Mouse (Mus musculus) embryonic facial prominence, embryonic 12.5 days (tissue): ENCODE measurements at regions not wholly inside any gene's neighbourhood (a gene's known extent, or its start where the extent isn't known, plus 50 kb on each side); places are given as distances from the start of the nearest gene placed in this dataset.
A peak's percentile ranks its signal among the peaks of the same experiment; 100 is the strongest.

Experiments used
- ATAC-seq: fragments of 200-750 bp; cut with Nextera tagmentation; 2 replicates; pipeline ENCODE4 v1.8.0; 2017; ENCODE audit not compliant: insufficient number of reproducible peaks, insufficient read depth, low FRiP score, low TSS enrichment
- H3K27ac ChIP-seq: fragments of 300-500 bp; sonication (generic); 2 replicates; pipeline ENCODE4 v1.5.1; 2016; ENCODE audit warnings: mild to moderate bottlenecking
- H3K27me3 ChIP-seq: fragments of 300-500 bp; sonication (generic); 2 replicates; pipeline ENCODE4 v1.6.1; 2016; ENCODE audit warnings: mild to moderate bottlenecking, moderate library complexity
- H3K36me3 ChIP-seq: fragments of 300-500 bp; sonication (generic); 2 replicates; pipeline ENCODE4 v1.6.1; 2016; ENCODE audit warnings: mild to moderate bottlenecking
- H3K4me1 ChIP-seq: fragments of 300-500 bp; sonication (generic); 2 replicates; pipeline ENCODE4 v1.6.1; 2016
- H3K4me2 ChIP-seq: fragments of 300-500 bp; sonication (generic); replicated peaks from 2 replicates; pipeline ENCODE4 v1.6.1; 2016; ENCODE audit warnings: mild to moderate bottlenecking, moderate library complexity
- H3K4me3 ChIP-seq: fragments of 300-500 bp; sonication (generic); 2 replicates; pipeline ENCODE4 v1.5.1; 2016; ENCODE audit warnings: mild to moderate bottlenecking
- H3K9ac ChIP-seq: fragments of 300-500 bp; sonication (generic); 2 replicates; pipeline ENCODE4 v1.6.1; 2016; ENCODE audit warnings: mild to moderate bottlenecking, moderate library complexity
- H3K9me3 ChIP-seq: fragments of 300-500 bp; sonication (generic); 2 replicates; pipeline ENCODE4 v1.6.1; 2016; ENCODE audit warnings: mild to moderate bottlenecking, moderate library complexity
- WGBS: fragments of 180-500 bp; shearing (Covaris S2); methylation state at CpG from one replicate; pipeline ENCODE4 v1.1.7; 2016; 5-methylcytosine and 5-hydroxymethylcytosine counted together

DNA sequence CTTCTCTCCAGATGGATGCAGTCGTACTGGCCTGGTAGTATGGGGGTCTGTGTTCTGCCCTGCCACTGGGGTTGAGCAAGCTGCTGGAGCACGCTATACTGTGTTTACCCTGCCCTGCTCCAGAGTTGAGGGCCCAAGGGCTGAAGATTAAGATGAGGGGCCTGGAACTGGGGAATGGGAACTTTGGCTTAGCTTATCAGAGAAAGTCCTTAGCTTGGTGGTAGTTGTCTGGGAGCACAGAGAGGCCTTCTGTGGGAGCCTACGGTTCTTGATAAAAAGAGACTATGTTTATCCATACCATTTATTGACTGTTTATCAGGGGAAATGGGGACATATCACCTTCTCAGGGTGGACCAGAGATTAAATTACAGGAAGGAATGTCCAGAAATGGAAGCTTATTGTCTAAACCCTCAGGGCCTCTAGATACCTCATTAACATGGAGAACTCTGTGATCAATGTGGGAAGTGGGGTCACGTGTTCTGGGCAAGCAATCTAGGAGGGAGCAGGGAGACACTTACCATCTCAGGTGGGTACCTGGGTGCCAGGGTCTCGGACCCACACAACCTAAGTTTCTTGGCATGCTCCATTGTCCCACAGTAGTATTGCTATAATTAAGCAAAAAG is 58.7 kb downstream of the Mycn start:
- Histone ChIP-seq H3K4me2 (no peak overlapping the region), H3K4me1 (peaks cover 10% of the 10 kb centered on the region; the same call in 1 of the 2 replicates), H3K4me3 (no peak overlapping the region), H3K36me3 (no peaks in the 10 kb centered on the region), H3K27me3 (no peaks in the 10 kb centered on the region), H3K9ac (no peak overlapping the region), H3K9me3 (no peaks in the 10 kb centered on the region), H3K27ac (no peak overlapping the region)
- ATAC-seq, result no peak
- WGBS, result 83% methylated on average over 5 of the region's 5 CpGs

DNA sequence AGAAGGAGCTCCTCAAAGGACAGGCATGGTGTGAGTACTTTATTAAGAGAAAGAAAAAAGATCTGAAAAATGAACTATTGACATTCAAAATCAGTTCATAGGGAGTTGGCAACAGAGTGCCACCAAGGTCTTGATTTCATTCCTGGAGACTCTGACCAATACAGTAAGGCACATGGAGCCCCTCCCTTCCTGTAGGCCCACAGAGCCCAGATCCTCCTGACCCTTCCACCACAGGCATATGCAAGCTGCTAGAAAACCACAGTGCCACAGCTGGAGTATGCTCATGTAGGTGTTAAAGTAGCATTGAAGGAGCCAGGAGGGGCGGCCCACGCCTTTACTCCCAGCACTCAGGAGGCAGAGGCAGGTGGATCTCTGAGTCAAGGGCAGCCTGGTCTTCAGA is 63.7 kb downstream of the Mycn start:
- no peaks in the 10 kb centered on the region for H3K36me3 ChIP-seq
- ATAC-seq, result no peak
- H3K9me3 ChIP-seq, result no peaks in the 10 kb centered on the region
- no peaks in the 10 kb centered on the region for H3K4me1 ChIP-seq
- no peaks in the 10 kb centered on the region for H3K27me3 ChIP-seq
- H3K4me3 ChIP-seq, result no peak overlapping the region
- 85% methylated on average over 2 of the region's 2 CpGs for WGBS
- H3K4me2 ChIP-seq, result no peak overlapping the region
- no peak overlapping the region for H3K27ac ChIP-seq
- H3K9ac ChIP-seq, result no peak overlapping the region

DNA sequence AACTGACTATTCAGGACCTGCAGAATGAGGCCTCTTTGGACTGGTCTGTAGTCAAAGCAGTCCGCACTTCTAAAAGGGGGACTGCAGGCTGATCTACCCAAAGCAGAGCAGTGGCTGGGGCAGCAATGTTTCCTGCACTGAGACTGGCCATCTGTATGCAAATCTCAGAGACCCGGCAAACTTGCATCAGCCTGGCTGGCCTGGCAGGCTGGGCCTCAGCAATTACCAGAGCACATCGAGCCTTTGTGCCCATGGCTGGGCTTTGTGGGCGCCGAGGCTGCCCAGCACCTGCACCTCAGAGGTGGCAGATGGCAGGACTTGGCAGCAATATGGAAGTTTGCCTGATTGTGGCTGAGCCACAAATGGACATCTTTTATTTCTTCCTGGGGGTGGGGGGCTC is 64.2 kb downstream of the Mycn start:
- H3K4me2 ChIP-seq, result no peak overlapping the region
- 66% methylated on average over 5 of the region's 5 CpGs for WGBS
- H3K4me3 ChIP-seq, result no peak overlapping the region
- no peak overlapping the region for H3K9ac ChIP-seq
- H3K9me3 ChIP-seq, result no peaks in the 10 kb centered on the region
- H3K36me3 ChIP-seq, result no peaks in the 10 kb centered on the region
- H3K4me1 ChIP-seq, result no peaks in the 10 kb centered on the region
- no peak for ATAC-seq
- H3K27ac ChIP-seq, result no peak overlapping the region
- no peaks in the 10 kb centered on the region for H3K27me3 ChIP-seq

DNA sequence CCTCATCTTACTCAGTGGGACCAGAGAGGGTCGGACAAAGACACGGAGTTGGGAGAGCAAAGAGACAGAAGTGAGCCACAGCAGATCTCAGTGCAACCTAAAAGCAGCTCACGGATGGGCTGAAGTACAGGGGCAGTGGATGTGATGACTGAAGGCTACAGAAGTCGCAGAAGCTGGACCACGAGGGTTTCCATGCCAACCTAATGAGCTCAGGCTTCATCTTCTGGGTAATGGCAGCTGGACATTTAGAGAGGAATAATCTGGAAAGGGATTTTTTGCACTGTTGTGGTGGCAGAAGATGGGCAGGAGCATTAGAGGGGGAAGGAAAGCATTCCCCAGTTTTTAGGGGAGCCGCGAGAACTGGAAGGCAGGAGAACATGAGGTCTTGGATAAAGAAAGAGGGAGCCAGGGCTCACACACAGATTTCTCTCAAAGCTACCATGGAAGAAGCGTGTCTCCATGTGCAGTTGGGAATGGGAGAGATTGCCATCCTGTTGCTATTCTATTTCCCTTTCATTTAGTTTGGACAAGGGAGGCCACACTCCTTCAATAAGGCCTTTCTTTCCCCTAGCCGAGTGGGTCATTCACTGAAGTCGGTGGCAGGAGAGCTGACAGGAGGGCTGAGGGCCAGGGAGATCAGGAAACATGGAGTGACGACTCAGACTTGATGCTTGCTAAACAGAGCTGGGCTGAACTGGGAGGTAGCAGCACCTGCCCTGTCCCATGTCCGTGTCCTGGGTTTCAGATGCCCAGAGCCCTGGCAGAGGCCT is 65.6 kb downstream of the Mycn start:
- Histone ChIP-seq H3K4me3 (no peak overlapping the region), H3K36me3 (no peaks in the 10 kb centered on the region), H3K9me3 (no peaks in the 10 kb centered on the region), H3K27me3 (no peaks in the 10 kb centered on the region), H3K4me1 (no peaks in the 10 kb centered on the region), H3K27ac (no peak overlapping the region), H3K4me2 (no peak overlapping the region), H3K9ac (no peak overlapping the region)
- 65% methylated on average over 12 of the region's 12 CpGs for WGBS
- ATAC-seq, result no peak

DNA sequence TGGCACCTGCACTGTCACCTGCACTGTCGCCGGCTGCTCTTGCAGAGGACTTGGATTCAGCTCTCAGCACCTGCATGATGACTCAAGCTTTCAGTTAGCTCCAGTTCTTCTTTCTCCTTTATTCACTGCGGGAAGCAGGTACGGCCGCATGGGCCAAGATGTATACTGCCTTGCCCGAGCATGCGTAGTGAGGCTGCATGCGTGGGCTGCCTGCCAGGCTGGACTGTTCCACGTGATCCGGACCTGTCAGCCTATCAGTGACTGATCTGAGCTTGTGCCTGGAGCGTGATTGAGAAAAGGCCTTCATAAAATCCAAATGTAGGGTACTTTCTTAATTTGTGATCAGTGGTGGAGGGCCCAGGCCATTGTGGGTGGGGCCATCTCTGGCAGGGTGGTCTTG is 68.2 kb downstream of the Mycn start:
- Histone ChIP-seq H3K27me3 (no peaks in the 10 kb centered on the region), H3K9me3 (no peaks in the 10 kb centered on the region), H3K4me1 (no peaks in the 10 kb centered on the region), H3K4me2 (no peak overlapping the region), H3K27ac (no peak overlapping the region), H3K36me3 (no peaks in the 10 kb centered on the region), H3K4me3 (no peak overlapping the region), H3K9ac (no peak overlapping the region)
- 88% methylated on average over 11 of the region's 11 CpGs for WGBS
- no peak for ATAC-seq

DNA sequence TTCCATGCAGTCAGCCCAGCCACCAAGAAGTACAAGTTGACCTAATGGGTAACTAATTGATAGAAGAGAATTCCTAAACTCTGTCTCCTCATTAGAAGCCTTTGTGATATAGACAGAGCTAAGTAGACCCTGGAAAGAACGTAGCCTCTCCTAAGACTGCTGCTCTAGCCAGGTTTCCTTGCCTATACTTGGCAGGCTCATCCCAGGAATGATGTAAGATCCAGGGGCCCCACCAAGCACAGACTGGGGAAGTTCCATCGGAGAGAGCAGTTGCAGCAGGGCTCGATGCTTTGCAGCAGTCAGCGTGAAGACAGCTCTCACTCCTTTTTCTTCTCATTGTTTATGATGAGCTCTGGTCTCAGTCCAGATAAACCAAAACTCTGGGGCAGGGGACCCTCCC is 68.7 kb downstream of the Mycn start:
- H3K27me3 ChIP-seq, result no peaks in the 10 kb centered on the region
- no peak overlapping the region for H3K4me3 ChIP-seq
- H3K36me3 ChIP-seq, result no peaks in the 10 kb centered on the region
- no peaks in the 10 kb centered on the region for H3K9me3 ChIP-seq
- H3K4me2 ChIP-seq, result no peak overlapping the region
- no peaks in the 10 kb centered on the region for H3K4me1 ChIP-seq
- ATAC-seq, result no peak
- 82% methylated on average over 4 of the region's 4 CpGs for WGBS
- no peak overlapping the region for H3K27ac ChIP-seq
- H3K9ac ChIP-seq, result no peak overlapping the region

DNA sequence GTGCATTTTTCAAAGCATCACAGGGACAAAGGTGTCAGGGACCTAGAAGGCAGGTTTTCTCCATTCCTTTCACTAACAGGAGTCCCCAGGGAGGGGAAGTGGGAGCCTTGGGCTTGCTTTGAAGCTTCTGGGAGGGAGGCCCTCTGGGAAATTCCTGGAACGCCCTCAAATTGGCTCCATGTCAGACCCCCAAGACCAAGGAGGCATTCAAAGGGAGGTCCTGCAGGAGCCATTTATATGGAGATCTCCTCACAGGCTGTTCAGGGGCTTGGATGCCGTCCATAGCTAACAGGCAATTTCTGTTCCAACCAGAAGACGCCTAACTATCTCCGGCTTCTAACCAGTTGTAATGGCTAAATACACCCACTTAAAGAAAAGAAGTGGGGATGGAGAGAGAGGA is 70.4 kb downstream of the Mycn start:
- Histone ChIP-seq H3K4me3 (no peak overlapping the region), H3K27me3 (no peaks in the 10 kb centered on the region), H3K4me1 (no peaks in the 10 kb centered on the region), H3K9me3 (no peaks in the 10 kb centered on the region), H3K36me3 (no peaks in the 10 kb centered on the region), H3K4me2 (no peak overlapping the region), H3K9ac (no peak overlapping the region), H3K27ac (no peak overlapping the region)
- ATAC-seq, result no peak
- WGBS, result 55% methylated on average over 4 of the region's 4 CpGs

DNA sequence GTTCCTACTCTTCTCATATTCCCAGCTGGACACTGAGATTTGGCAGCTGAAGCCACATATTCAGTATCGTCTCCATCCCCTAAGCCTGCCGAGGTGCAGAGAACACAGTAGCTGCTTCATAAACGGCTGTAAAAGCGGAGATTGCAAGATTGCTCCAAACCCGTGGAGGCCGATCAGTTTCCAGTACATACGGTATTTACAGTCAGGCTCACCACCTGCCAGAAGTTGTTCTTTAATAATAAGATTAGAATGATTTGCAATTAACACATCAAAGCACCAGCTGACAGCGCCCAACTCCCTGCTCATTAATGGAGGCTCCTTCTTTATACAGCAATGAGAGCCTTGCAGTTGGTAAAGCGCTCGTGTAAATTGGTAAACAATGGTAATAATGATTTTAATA is 75.1 kb downstream of the Mycn start:
- Histone ChIP-seq H3K4me2 (no peak overlapping the region), H3K4me1 (no peaks in the 10 kb centered on the region), H3K9me3 (no peaks in the 10 kb centered on the region), H3K36me3 (no peaks in the 10 kb centered on the region), H3K4me3 (no peak overlapping the region), H3K9ac (no peak overlapping the region), H3K27me3 (no peaks in the 10 kb centered on the region), H3K27ac (no peak overlapping the region)
- WGBS, result 78% methylated on average over 10 of the region's 10 CpGs
- no peak for ATAC-seq

DNA sequence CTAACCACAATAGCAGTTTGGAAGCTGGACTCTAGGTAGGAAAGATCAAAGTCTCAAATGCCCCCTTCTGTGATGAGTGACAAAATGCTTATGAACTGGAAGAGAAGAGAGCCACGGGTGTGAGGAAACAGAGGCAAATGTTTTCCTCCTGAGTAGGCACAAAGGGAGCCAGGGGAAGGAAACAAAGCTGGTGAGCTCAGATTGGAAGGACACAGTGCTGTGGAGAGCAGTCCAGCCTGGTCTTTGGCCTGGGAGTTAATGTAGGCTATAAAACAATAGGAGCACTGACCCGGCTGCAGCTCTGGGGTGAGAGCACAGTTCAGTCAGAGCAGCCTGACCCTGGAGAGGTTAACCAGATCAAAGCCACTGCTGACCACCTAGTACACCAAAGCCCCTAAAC is 91.0 kb downstream of the Mycn start:
- Histone ChIP-seq H3K4me2 (no peak overlapping the region), H3K9ac (no peak overlapping the region), H3K27ac (no peak overlapping the region), H3K4me3 (no peak overlapping the region), H3K9me3 (no peaks in the 10 kb centered on the region), H3K27me3 (no peaks in the 10 kb centered on the region), H3K36me3 (no peaks in the 10 kb centered on the region), H3K4me1 (no peaks in the 10 kb centered on the region)
- no peak for ATAC-seq
- WGBS, result 20% methylated on average over 2 of the region's 2 CpGs

DNA sequence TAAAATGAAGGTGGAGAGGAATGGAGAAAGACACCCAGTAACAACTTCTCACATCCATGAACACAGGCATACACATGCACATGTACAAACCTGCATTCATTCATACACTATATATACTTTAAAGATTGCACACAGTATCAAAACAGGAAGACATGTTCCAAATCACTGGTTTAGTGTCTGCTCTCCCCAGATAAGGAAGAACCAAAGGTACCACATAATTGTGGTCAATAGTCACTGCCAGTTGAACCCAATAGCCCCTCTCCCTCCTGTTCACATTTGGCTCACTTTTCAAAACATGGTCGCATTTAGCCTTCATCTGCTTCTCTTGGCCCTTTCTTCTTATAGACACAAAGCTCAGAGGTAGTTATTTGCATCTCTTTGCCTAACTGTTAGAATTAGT is 95.0 kb downstream of the Mycn start:
- ATAC-seq, result no peak
- Histone ChIP-seq H3K9ac (no peak overlapping the region), H3K27ac (no peak overlapping the region), H3K4me1 (peaks cover 12% of the 10 kb centered on the region), H3K4me3 (no peak overlapping the region), H3K4me2 (no peak overlapping the region), H3K9me3 (no peaks in the 10 kb centered on the region), H3K36me3 (no peaks in the 10 kb centered on the region), H3K27me3 (no peaks in the 10 kb centered on the region)
- WGBS, result 65% methylated on average over 1 of the region's 1 CpGs

DNA sequence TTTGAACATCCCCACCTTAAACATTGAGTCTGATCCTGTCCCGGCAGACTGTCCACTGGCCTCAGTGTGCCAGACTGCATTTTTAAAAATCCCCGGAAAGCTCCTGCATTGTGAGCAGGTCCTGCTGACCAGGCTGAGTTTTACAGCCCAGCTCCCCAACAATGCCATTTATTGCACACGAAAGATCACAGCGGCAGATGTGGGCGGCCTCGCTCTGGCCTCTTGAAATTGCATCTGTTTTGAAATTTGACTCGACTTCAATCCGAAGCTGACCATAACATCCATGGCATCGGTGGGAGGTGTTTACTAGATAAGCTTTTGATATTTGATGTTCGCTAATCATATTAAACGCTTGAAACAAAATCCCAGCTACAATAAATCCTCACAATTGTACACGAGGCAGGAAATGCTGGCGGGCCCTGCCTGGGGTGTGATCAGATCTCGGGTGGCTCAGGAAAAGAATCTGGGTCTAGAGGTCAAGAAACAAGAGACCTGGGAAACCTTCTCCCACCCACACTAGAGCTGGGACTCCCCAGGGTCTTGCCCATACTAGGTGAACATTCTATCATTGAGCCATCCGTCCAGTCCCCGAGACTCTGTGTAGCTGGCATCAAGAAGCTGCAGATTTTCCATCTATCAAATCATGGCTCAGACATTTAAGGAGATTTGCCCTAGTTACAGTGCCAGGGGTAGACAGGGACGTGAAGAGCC is 99.3 kb downstream of the Mycn start:
- Histone ChIP-seq H3K4me3 (no peak overlapping the region), H3K9ac (no peak overlapping the region), H3K36me3 (no peaks in the 10 kb centered on the region), H3K4me2 (peak overlapping the region; percentile 13; the same call in 1 of the 2 replicates), H3K27me3 (no peaks in the 10 kb centered on the region), H3K27ac (no peak overlapping the region), H3K4me1 (peaks cover 27% of the 10 kb centered on the region), H3K9me3 (no peaks in the 10 kb centered on the region)
- ATAC-seq, result no peak
- WGBS, result 21% methylated on average over 17 of the region's 17 CpGs
